Mouse (Mus musculus) myocyte (in vitro differentiated cells): Measurements from ENCODE around the gene Slc27a3. TPM values are rescaled to one million over a fixed set of nuclear protein-coding genes. Genes with fewer than 3 reads are reported as not detected.

ENCODE experiments used
- H3K27me3 ChIP-seq: one replicate; pipeline ENCODE4 v1.6.1; 2011; ENCODE audit not compliant: control insufficient read depth, insufficient read depth, insufficient read length
- H3K36me3 ChIP-seq: one replicate; pipeline ENCODE4 v1.6.1; 2011; ENCODE audit not compliant: control insufficient read depth, insufficient read depth
- H3K4me2 ChIP-seq: one replicate; pipeline ENCODE4 v1.6.1; 2011; ENCODE audit warnings: low read depth, control low read depth
- H3K4me3 ChIP-seq: one replicate; pipeline ENCODE4 v1.5.1; 2011; ENCODE audit warnings: mild to moderate bottlenecking, control low read depth, moderate library complexity
- H3K79me2 ChIP-seq: one replicate; pipeline ENCODE4 v1.6.1; 2011; ENCODE audit not compliant: control insufficient read depth, insufficient read depth
- H3ac ChIP-seq: one replicate; pipeline ENCODE4 v1.6.1; 2011; ENCODE audit not compliant: control insufficient read depth, insufficient read length
- CEBPB ChIP-seq: IDR thresholded peaks from 2 replicates; pipeline ENCODE4 v1.6.1; 2011; ENCODE audit warnings: mild to moderate bottlenecking, moderate library complexity; ENCODE audit not compliant: poor library complexity, insufficient read depth, severe bottlenecking
- E2F4 ChIP-seq: IDR thresholded peaks from one replicate; pipeline ENCODE4 v1.6.1; 2011; ENCODE audit warnings: mild to moderate bottlenecking, control low read depth, moderate library complexity; ENCODE audit not compliant: insufficient read depth
- MAX ChIP-seq: IDR thresholded peaks from one replicate; pipeline ENCODE4 v1.6.1; 2011; ENCODE audit warnings: low read depth, mild to moderate bottlenecking, control low read depth
- MYOD1 ChIP-seq, 3 experiments: IDR thresholded peaks; one replicate each; pipeline ENCODE4 v1.6.1; 2011; ENCODE audit warnings: control low read depth in 2 of 3, low read depth in 2 of 3, mild to moderate bottlenecking in 2 of 3, moderate library complexity in 1 of 3; ENCODE audit not compliant: insufficient read length in 2 of 3, control insufficient read depth in 1 of 3
- MYOG ChIP-seq, 3 experiments: IDR thresholded peaks; one replicate each; pipeline ENCODE4 v1.6.1; 2011; ENCODE audit warnings: control low read depth in 2 of 3, low read depth in 2 of 3, mild to moderate bottlenecking in 2 of 3; ENCODE audit not compliant: insufficient read length in 2 of 3, control insufficient read depth in 1 of 3, insufficient read depth in 1 of 3
- POLR2A ChIP-seq: IDR thresholded peaks from one replicate; pipeline ENCODE4 v1.6.1; 2011; ENCODE audit warnings: low read depth, mild to moderate bottlenecking, control low read depth, moderate library complexity; ENCODE audit not compliant: insufficient read length
- POLR2AphosphoS2 ChIP-seq: IDR thresholded peaks from one replicate; pipeline ENCODE4 v1.6.1; 2011; ENCODE audit warnings: low read depth, control low read depth; ENCODE audit not compliant: insufficient read length
- REST ChIP-seq: IDR thresholded peaks from one replicate; pipeline ENCODE4 v1.6.1; 2011; ENCODE audit warnings: mild to moderate bottlenecking, control low read depth, moderate library complexity; ENCODE audit not compliant: insufficient read depth, insufficient read length
- SRF ChIP-seq: IDR thresholded peaks from one replicate; pipeline ENCODE4 v1.6.1; 2011; ENCODE audit warnings: low read depth; ENCODE audit not compliant: control insufficient read depth, insufficient read length
- TCF12 ChIP-seq: IDR thresholded peaks from one replicate; pipeline ENCODE4 v1.6.1; 2011; ENCODE audit warnings: mild to moderate bottlenecking, control low read depth; ENCODE audit not compliant: poor library complexity, insufficient read depth, severe bottlenecking
- TCF3 ChIP-seq: IDR thresholded peaks from one replicate; pipeline ENCODE4 v1.6.1; 2011; ENCODE audit warnings: low read depth, control low read depth; ENCODE audit not compliant: insufficient read length
- USF1 ChIP-seq: IDR thresholded peaks from one replicate; pipeline ENCODE4 v1.6.1; 2011; ENCODE audit warnings: low read depth, mild to moderate bottlenecking, control low read depth, moderate library complexity
- polyA plus RNA-seq: library from polyadenylated mRNA; unstranded; fragments of >200 nt; fragmentation: generic; extraction: Trizol; gene quantifications from one replicate; pipeline ENCODE4 v1.2.1, GENCODE M21; 2012; ENCODE audit warnings: missing spikeins

The Slc27a3 gene
- polyA plus RNA-seq, 1 experiment = 3.4 TPM

DNA sequence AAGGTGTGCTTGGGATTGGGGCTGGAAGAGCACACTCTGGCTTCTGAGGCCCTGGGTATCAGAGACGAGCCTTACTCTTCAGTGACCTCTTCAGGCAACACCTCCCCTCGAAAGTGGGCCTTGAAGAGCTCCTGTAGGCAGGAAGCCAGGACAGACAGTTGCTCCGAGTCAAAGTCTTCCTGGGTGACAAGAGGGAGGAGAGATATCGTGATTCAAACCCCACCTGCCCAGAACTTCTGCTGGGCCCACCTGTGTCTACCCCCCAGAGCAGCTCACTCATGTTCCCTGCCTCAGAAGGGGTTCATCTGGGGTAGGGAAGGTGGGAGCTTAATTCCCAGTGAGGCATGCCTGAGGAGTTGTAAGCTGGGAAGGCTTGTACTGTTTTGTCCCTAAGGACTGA, 11.3 kb upstream of the Slc27a3 start:
- TF ChIP-seq MYOD1 (IDR thresholded peaks at IDR 0.05; ENCODE audit: control insufficient read depth in 1 of 3, insufficient read length in 2 of 3, low read depth in 2 of 3) (no peak), MYOG (IDR thresholded peaks at IDR 0.05; ENCODE audit: control insufficient read depth in 1 of 3, insufficient read depth in 1 of 3, insufficient read length in 2 of 3, low read depth in 2 of 3) (no peak), SRF (no peak), USF1 (no peak), MAX (no peak), POLR2A (no peak), CEBPB (no peak), POLR2AphosphoS2 (no peak), TCF12 (no peak), REST (no peak), TCF3 (no peak), E2F4 (no peak)

GRCm38 (mm10) chr3:90395629-90396028, 5.9 kb upstream of the Slc27a3 start:
- H3K4me2 ChIP-seq = no peak overlapping the region
- H3ac ChIP-seq = no peak overlapping the region
- no peaks in the 10 kb centered on the region for H3K27me3 ChIP-seq
- H3K36me3 ChIP-seq = peaks cover 44% of the 10 kb centered on the region
- H3K4me3 ChIP-seq = no peak overlapping the region
- TF ChIP-seq MAX (no peak), USF1 (no peak), SRF (no peak), REST (no peak), MYOD1 (IDR thresholded peaks at IDR 0.05; ENCODE audit: control insufficient read depth in 1 of 3, insufficient read length in 2 of 3, low read depth in 2 of 3) (no peak), POLR2A (no peak), TCF3 (no peak), POLR2AphosphoS2 (no peak), E2F4 (no peak), MYOG (IDR thresholded peaks at IDR 0.05; ENCODE audit: control insufficient read depth in 1 of 3, insufficient read depth in 1 of 3, insufficient read length in 2 of 3, low read depth in 2 of 3) (no peak)
- no peaks in the 10 kb centered on the region for H3K79me2 ChIP-seq

More for the DNA sequence above, 11.3 kb upstream of the Slc27a3 start:
- Histone ChIP-seq H3K79me2 (no peaks in the 10 kb centered on the region), H3K4me2 (no peak overlapping the region), H3K27me3 (no peaks in the 10 kb centered on the region), H3K36me3 (peaks cover 47% of the 10 kb centered on the region), H3K4me3 (no peak overlapping the region), H3ac (no peak overlapping the region)

GRCm38 (mm10) chr3:90392661-90393060, 2.9 kb upstream of the Slc27a3 start:
- Histone ChIP-seq H3ac (no peak overlapping the region), H3K36me3 (peaks cover 23% of the 10 kb centered on the region), H3K27me3 (no peaks in the 10 kb centered on the region), H3K4me2 (no peak overlapping the region), H3K79me2 (no peaks in the 10 kb centered on the region), H3K4me3 (no peak overlapping the region)
- TF ChIP-seq TCF3 (no peak), POLR2AphosphoS2 (no peak), POLR2A (no peak), CEBPB (no peak), MAX (no peak), TCF12 (no peak), MYOG (IDR thresholded peaks at IDR 0.05; ENCODE audit: control insufficient read depth in 1 of 3, insufficient read depth in 1 of 3, insufficient read length in 2 of 3, low read depth in 2 of 3) (no peak), E2F4 (no peak), SRF (no peak), MYOD1 (IDR thresholded peaks at IDR 0.05; ENCODE audit: control insufficient read depth in 1 of 3, insufficient read length in 2 of 3, low read depth in 2 of 3) (no peak), REST (no peak)

DNA sequence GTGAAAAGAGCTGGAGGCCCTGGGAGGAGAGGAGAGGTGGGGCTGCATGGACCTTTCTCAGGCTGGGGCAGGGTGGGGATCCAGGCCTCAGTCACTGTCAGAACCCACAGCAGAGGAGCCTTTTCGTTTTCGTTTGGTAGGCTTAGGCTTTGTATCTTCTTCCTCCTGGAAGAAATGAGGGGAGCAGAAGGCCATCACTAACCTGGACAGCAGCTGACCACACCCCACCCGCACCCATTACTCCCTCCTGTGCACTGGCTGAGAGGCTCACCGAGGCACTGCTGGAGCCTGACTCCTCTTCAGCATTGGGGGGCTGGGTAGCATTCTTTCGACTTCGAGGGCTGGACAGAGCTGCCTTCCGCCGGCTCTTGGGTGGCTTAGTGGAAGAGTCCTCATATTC, 2.2 kb upstream of the Slc27a3 start:
- Histone ChIP-seq H3K27me3 (no peaks in the 10 kb centered on the region), H3K4me2 (no peak overlapping the region), H3K36me3 (peaks cover 23% of the 10 kb centered on the region), H3K4me3 (no peak overlapping the region), H3ac (no peak overlapping the region), H3K79me2 (no peaks in the 10 kb centered on the region)
- TF ChIP-seq REST (no peak), CEBPB (no peak), MYOD1 (IDR thresholded peaks at IDR 0.05; ENCODE audit: control insufficient read depth in 1 of 3, insufficient read length in 2 of 3, low read depth in 2 of 3) (no peak), USF1 (no peak), MYOG (IDR thresholded peaks at IDR 0.05; ENCODE audit: control insufficient read depth in 1 of 3, insufficient read depth in 1 of 3, insufficient read length in 2 of 3, low read depth in 2 of 3) (no peak), SRF (no peak), E2F4 (no peak), TCF12 (no peak), POLR2AphosphoS2 (no peak), MAX (no peak), TCF3 (no peak), POLR2A (no peak)

GRCm38 (mm10) chr3:90391004-90391403, 1.3 kb upstream of the Slc27a3 start:
- TF ChIP-seq POLR2AphosphoS2 = no peak
- no peak for TF ChIP-seq POLR2A
- TF ChIP-seq MYOD1 (IDR thresholded peaks at IDR 0.05; ENCODE audit: control insufficient read depth in 1 of 3, insufficient read length in 2 of 3, low read depth in 2 of 3) = no peak
- no peak for TF ChIP-seq USF1
- TF ChIP-seq MAX = no peak
- no peak for TF ChIP-seq TCF12
- TF ChIP-seq TCF3 = no peak
- no peak for TF ChIP-seq REST
- no peak for TF ChIP-seq CEBPB
- no peak for TF ChIP-seq SRF
- TF ChIP-seq MYOG (IDR thresholded peaks at IDR 0.05; ENCODE audit: control insufficient read depth in 1 of 3, insufficient read depth in 1 of 3, insufficient read length in 2 of 3, low read depth in 2 of 3) = no peak
- no peak for TF ChIP-seq E2F4
- Histone ChIP-seq H3ac (no peak overlapping the region), H3K27me3 (no peaks in the 10 kb centered on the region), H3K4me2 (no peak overlapping the region), H3K4me3 (no peak overlapping the region), H3K36me3 (peaks cover 23% of the 10 kb centered on the region), H3K79me2 (no peaks in the 10 kb centered on the region)
